Mouse (Mus musculus): ENCODE data around the gene Gm20431.

The Gm20431 gene

DNA sequence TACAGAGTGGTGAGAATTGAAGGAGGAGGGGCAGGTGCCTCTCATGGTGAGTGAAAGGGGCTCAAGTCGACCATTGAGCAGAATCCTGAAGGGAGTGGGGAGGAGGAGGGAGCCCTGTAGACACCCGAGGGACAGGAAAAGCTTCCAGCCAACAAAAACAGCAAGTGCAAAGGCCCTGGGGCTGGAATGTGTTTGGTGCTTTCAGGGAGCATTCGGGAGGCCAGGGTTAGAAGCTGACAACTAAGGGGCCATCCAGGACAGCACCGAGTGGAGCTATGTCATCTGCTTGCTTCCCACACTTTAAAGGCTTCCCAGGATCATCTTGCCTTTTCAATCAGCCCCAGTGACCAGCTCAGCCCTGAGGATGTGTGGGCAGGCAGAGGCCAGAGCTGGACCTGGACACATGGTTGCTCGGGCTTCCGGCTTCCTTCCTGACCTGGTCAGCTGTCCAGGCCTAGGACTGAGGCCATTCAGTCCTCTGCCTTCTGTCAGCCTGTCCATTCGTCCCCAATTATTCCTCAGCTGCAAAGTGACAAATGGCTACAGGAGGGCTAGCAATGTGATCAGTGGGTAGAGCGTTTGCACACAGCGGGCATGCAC lies 84.0 kb downstream of the Gm20431 start:
- no peaks in the 10 kb centered on the region for H3K9me3 ChIP-seq (ENCODE audit: low read length)
- peaks cover 48% of the 10 kb centered on the region for H3K27me3 ChIP-seq (ENCODE audit: insufficient read depth, low read length)
- peaks cover 36% of the 10 kb centered on the region for H3K4me1 ChIP-seq (replicated peaks; ENCODE audit: low read depth, low read length)
- TF ChIP-seq POU5F1 (IDR thresholded peaks at IDR 0.05; ENCODE audit: borderline replicate concordance, low read length) (no peak), NANOG (IDR thresholded peaks at IDR 0.05; ENCODE audit: borderline replicate concordance, low read length) (no peak), CTCF (conservative IDR thresholded peaks at IDR 0.05; ENCODE audit: low read length) (no peak)
- no peaks in the 10 kb centered on the region for H3K36me3 ChIP-seq (ENCODE audit: insufficient read depth, low read length)
- H3K4me3 ChIP-seq (replicated peaks; ENCODE audit: low read length): no peak overlapping the region

DNA sequence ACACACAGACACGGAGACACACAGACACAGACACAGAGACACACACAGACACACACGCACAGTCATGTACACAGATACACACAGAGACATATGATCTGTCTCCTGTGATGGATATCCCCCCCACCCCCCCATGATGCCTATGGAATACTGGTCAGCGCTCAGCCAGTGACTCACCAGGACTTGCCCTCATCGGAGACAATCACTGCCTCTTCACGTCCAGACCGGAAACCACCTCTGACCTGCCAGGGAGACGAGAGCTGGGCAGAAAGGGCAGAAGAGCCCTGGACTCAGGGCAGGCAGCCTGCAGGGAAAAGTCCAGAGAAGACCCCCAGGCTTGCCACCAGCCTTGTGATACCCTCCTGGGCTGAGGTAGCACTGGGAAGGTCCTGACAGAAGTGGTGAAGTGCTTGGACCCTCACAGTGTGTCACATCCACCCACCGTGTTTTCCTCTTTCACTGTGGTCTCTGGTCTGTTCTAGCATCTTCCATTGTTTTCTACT lies 85.1 kb downstream of the Gm20431 start:
- Histone ChIP-seq H3K9me3 (ENCODE audit: low read length) (no peaks in the 10 kb centered on the region), H3K4me3 (replicated peaks; ENCODE audit: low read length) (no peak overlapping the region), H3K36me3 (ENCODE audit: insufficient read depth, low read length) (no peaks in the 10 kb centered on the region), H3K27me3 (ENCODE audit: insufficient read depth, low read length) (peaks cover 46% of the 10 kb centered on the region), H3K4me1 (replicated peaks; ENCODE audit: low read depth, low read length) (peaks cover 36% of the 10 kb centered on the region)
- TF ChIP-seq POU5F1 (IDR thresholded peaks at IDR 0.05; ENCODE audit: borderline replicate concordance, low read length) (no peak), NANOG (IDR thresholded peaks at IDR 0.05; ENCODE audit: borderline replicate concordance, low read length) (no peak), CTCF (conservative IDR thresholded peaks at IDR 0.05; ENCODE audit: low read length) (no peak)

DNA sequence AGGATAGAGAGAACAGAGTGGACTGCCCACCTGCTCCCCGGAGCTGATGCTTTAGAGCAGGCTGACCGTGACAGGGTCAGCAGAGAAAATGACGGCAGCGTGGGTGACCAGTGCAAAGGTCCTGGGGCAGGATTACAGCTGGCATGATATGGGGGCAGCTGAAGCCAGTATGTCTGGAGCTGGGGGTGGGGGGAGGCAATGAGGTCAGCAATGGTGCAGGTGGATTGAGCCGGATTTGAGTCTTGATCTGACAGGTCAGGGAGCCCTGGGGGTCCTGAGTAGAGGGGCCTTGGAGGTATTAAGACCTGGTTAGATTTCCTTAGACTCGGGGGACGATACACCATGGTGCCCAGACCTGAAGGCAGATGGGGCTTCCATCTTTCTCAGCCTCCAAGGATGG lies 85.7 kb downstream of the Gm20431 start:
- H3K27me3 ChIP-seq (ENCODE audit: insufficient read depth, low read length): peaks cover 48% of the 10 kb centered on the region
- H3K36me3 ChIP-seq (ENCODE audit: insufficient read depth, low read length): no peaks in the 10 kb centered on the region
- H3K9me3 ChIP-seq (ENCODE audit: low read length): no peaks in the 10 kb centered on the region
- TF ChIP-seq CTCF (conservative IDR thresholded peaks at IDR 0.05; ENCODE audit: low read length): no peak
- no peak for TF ChIP-seq POU5F1 (IDR thresholded peaks at IDR 0.05; ENCODE audit: borderline replicate concordance, low read length)
- TF ChIP-seq NANOG (IDR thresholded peaks at IDR 0.05; ENCODE audit: borderline replicate concordance, low read length): no peak
- no peak overlapping the region for H3K4me3 ChIP-seq (replicated peaks; ENCODE audit: low read length)
- H3K4me1 ChIP-seq (replicated peaks; ENCODE audit: low read depth, low read length): peaks cover 42% of the 10 kb centered on the region

DNA sequence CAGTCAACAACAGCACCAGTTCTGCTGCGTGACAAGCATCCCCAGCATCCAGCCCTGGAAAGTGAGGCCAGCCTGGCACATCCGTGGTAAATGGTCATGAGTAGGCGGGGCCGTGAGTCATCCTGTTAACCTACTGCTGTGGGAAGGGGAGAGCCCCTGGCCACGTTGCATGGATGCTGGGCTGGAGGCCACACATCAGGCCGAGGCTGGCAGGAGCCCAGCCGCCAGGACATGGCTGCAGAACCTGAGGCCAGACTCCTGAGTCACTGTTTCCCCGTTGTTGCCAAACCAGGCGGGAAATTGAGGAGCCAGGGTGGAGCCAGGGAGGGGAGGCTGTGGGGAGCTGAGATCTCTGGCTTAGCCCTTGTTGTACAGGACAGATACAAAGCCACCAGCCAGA lies 86.5 kb downstream of the Gm20431 start:
- H3K27me3 ChIP-seq (ENCODE audit: insufficient read depth, low read length): peaks cover 55% of the 10 kb centered on the region
- TF ChIP-seq POU5F1 (IDR thresholded peaks at IDR 0.05; ENCODE audit: borderline replicate concordance, low read length) (no peak), NANOG (IDR thresholded peaks at IDR 0.05; ENCODE audit: borderline replicate concordance, low read length) (no peak), CTCF (conservative IDR thresholded peaks at IDR 0.05; ENCODE audit: low read length) (no peak)

DNA sequence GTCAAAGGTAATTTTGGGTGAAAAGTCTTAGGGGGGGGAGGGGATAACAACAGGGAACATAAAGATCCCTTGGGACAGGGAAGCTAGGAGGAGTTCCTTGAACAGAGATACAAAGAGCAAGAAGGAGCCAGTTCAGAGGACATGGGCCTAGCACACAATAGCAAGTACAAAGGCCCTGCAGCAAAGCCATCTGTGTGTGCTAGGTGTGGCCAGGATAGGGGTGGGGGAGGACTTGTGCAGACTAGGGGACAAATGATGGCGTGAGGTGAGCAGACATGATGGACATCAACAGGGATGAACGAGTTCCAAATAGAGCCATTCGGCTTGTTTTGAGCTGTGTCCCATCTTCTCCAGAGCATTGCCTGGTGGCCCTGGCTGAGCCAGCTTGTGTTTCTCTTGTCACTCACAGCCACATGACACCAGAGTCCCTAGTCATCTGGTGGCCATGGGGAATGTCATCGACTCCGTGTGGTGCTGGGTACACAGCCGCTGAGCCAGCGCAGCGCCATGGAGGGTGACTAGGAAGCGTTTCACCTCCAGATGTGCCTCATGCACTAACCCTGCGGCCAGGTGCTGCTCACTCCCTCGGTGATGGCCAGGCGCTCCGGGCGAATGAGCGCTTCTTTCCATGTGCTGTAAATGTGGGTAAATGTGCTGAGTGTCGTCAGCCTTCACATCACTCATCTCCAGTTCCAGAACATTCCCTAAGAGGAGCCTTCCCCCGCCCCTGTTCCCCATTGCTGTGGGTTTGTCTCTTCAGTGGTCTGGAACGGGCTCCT lies 89.7 kb downstream of the Gm20431 start:
- Histone ChIP-seq H3K4me1 (replicated peaks; ENCODE audit: low read depth, low read length) (peaks cover 32% of the 10 kb centered on the region), H3K4me3 (replicated peaks; ENCODE audit: low read length) (no peak overlapping the region), H3K27me3 (ENCODE audit: insufficient read depth, low read length) (peaks cover 67% of the 10 kb centered on the region), H3K9me3 (ENCODE audit: low read length) (no peaks in the 10 kb centered on the region), H3K36me3 (ENCODE audit: insufficient read depth, low read length) (no peaks in the 10 kb centered on the region)
- TF ChIP-seq CTCF (conservative IDR thresholded peaks at IDR 0.05; ENCODE audit: low read length): no peak
- TF ChIP-seq POU5F1 (IDR thresholded peaks at IDR 0.05; ENCODE audit: borderline replicate concordance, low read length): no peak
- TF ChIP-seq NANOG (IDR thresholded peaks at IDR 0.05; ENCODE audit: borderline replicate concordance, low read length): no peak

More for the DNA sequence above, 86.5 kb downstream of the Gm20431 start:
- Histone ChIP-seq H3K36me3 (ENCODE audit: insufficient read depth, low read length) (no peaks in the 10 kb centered on the region), H3K4me3 (replicated peaks; ENCODE audit: low read length) (no peak overlapping the region), H3K4me1 (replicated peaks; ENCODE audit: low read depth, low read length) (peaks cover 49% of the 10 kb centered on the region), H3K9me3 (ENCODE audit: low read length) (no peaks in the 10 kb centered on the region)

DNA sequence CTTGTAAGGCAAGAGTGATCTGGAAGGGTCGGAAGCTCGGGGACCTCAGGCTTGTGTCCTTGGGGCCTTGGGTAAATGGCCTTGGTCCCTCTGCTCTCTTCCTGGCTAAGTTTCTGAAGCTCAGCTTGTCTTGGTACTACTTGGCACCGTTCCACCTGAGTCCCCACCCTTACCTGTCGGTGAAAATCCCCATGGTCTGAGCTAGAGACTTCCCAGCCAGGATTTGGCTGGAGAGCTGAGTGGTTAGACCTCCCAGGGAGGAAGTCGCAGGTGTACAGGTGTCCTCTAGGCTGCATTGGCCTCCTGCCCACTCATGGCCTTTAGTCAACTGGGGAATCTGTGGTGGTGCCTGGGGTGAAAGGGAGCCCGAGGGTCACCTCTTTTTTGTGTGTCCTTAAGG lies 90.5 kb downstream of the Gm20431 start:
- Histone ChIP-seq H3K27me3 (ENCODE audit: insufficient read depth, low read length) (peaks cover 69% of the 10 kb centered on the region), H3K36me3 (ENCODE audit: insufficient read depth, low read length) (no peaks in the 10 kb centered on the region), H3K4me3 (replicated peaks; ENCODE audit: low read length) (no peak overlapping the region), H3K4me1 (replicated peaks; ENCODE audit: low read depth, low read length) (peaks cover 35% of the 10 kb centered on the region), H3K9me3 (ENCODE audit: low read length) (no peaks in the 10 kb centered on the region)
- TF ChIP-seq POU5F1 (IDR thresholded peaks at IDR 0.05; ENCODE audit: borderline replicate concordance, low read length) (no peak), CTCF (conservative IDR thresholded peaks at IDR 0.05; ENCODE audit: low read length) (no peak), NANOG (IDR thresholded peaks at IDR 0.05; ENCODE audit: borderline replicate concordance, low read length) (no peak)

DNA sequence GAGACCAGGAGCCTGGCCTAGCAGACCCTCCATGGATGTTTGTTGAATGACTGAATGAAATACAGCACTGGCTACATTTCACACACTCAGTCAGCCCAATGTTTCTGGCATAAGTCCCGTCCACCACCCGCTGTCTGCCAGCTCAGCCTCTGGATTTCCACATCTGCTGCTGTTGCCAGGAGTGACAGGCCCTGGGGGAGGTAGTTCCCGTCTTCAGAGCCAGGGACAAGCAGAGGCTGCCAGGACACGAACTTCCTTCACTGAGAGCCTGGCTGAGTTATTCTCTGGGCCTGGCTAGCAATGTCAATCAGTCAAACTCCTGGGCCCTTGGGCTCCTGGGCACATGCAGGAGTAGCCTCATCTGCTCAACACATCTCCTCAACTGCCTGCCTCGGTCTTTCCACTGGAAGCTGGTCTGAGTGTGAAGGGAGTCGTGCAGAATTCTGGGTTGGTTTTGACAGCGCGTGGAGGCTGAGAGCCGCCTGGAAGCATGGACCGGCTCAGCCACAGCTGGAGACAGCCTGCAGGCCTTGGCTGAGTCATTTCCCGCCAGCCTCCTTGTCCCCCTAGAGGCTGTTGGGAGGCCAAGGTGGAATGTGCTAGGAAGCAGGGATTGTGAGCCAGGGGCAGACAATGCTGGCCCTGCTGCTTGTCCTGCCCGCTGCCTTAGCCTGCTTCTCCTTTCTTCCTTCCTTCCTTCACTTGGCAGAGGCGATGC lies 91.2 kb downstream of the Gm20431 start:
- TF ChIP-seq NANOG (IDR thresholded peaks at IDR 0.05; ENCODE audit: borderline replicate concordance, low read length) (no peak), POU5F1 (IDR thresholded peaks at IDR 0.05; ENCODE audit: borderline replicate concordance, low read length) (no peak), CTCF (conservative IDR thresholded peaks at IDR 0.05; ENCODE audit: low read length) (peak; percentile 7; the same call in 1 of the 2 replicates)
- peaks cover 37% of the 10 kb centered on the region for H3K4me1 ChIP-seq (replicated peaks; ENCODE audit: low read depth, low read length)
- H3K27me3 ChIP-seq (ENCODE audit: insufficient read depth, low read length): peaks cover 64% of the 10 kb centered on the region
- no peak overlapping the region for H3K4me3 ChIP-seq (replicated peaks; ENCODE audit: low read length)
- no peaks in the 10 kb centered on the region for H3K9me3 ChIP-seq (ENCODE audit: low read length)
- H3K36me3 ChIP-seq (ENCODE audit: insufficient read depth, low read length): no peaks in the 10 kb centered on the region

DNA sequence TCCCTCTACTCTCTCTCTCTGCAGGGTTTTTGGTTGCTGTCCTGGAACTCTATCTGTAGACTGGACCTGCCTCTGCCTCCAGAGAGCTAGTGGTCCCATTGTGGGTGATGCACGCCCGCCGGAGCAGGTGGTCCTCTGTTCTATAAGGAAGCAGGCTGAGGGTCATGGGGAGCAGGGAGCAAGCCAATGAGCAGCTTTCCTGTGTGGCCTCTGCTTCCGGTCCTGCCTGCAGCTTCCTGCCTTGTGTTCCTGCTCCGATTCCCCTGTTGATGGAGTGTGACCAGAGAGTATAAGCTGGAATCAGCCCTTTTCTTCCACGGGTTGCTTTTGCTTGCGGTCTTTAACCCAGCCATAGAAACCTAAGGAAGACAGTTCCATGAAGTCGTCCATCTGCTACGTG lies 93.2 kb downstream of the Gm20431 start:
- Histone ChIP-seq H3K4me3 (replicated peaks; ENCODE audit: low read length) (no peak overlapping the region), H3K27me3 (ENCODE audit: insufficient read depth, low read length) (peaks cover 56% of the 10 kb centered on the region), H3K9me3 (ENCODE audit: low read length) (no peaks in the 10 kb centered on the region), H3K4me1 (replicated peaks; ENCODE audit: low read depth, low read length) (peaks cover 51% of the 10 kb centered on the region), H3K36me3 (ENCODE audit: insufficient read depth, low read length) (no peaks in the 10 kb centered on the region)
- TF ChIP-seq CTCF (conservative IDR thresholded peaks at IDR 0.05; ENCODE audit: low read length) (no peak), POU5F1 (IDR thresholded peaks at IDR 0.05; ENCODE audit: borderline replicate concordance, low read length) (no peak), NANOG (IDR thresholded peaks at IDR 0.05; ENCODE audit: borderline replicate concordance, low read length) (no peak)
